ENCODE assay signal across 13 mouse cellular contexts in genomic region chr11:105464430-105464967, GRCm38 (mm10). TPM values are rescaled to one million over a fixed set of nuclear protein-coding genes. Genes with fewer than 3 reads are reported as not detected.
"Had no signal": no experiment of that assay in that cellular context is flagged by ENCODE, and none has a peak within 500 bp of the region (broad histone marks: within the 10 kb centered on the region; RNA-seq: fewer than 3 reads in every experiment).

No protein-coding gene starts in this region.

- ATAC-seq: liver, postnatal 0 days had no signal

- DNase-seq: kidney, adult 9 months; kidney, postnatal 36 days; layer of hippocampus, postnatal 36 days; liver; liver, embryonic 13.5 days; liver, postnatal 0 days; thymus, postnatal 14 days had no signal

- H3K4me2 ChIP-seq: limb, embryonic 12.5 days; liver, embryonic 13.5 days; midbrain, embryonic 12.5 days had no signal

- H3K27ac ChIP-seq: kidney, postnatal 0 days; limb, embryonic 12.5 days; liver, embryonic 13.5 days; macrophage; midbrain, embryonic 12.5 days; stomach, postnatal 0 days had no signal

- H3K4me3 ChIP-seq: limb, embryonic 12.5 days; liver, embryonic 13.5 days; megakaryocyte, embryonic 14.5 days; midbrain, embryonic 12.5 days had no signal

- H3K27me3 ChIP-seq: limb, embryonic 12.5 days; liver, embryonic 13.5 days; midbrain, embryonic 12.5 days had no signal

- H3K36me3 ChIP-seq: limb, embryonic 12.5 days; liver, embryonic 13.5 days; midbrain, embryonic 12.5 days had no signal

- H3K9me3 ChIP-seq: limb, embryonic 12.5 days; liver, embryonic 13.5 days; megakaryocyte, embryonic 14.5 days; midbrain, embryonic 12.5 days had no signal

- H3K9ac ChIP-seq: limb, embryonic 12.5 days; liver, embryonic 13.5 days; liver, postnatal 0 days; midbrain, embryonic 12.5 days had no signal

RNA-seq across cellular contexts. Expression of gene March10, which starts 8.0 kb away (rescaled TPM):
- polyA plus RNA-seq: limb, embryonic 12.5 days; liver, embryonic 13.5 days; liver, postnatal 0 days; macrophage; stomach, postnatal 0 days had no signal
